Mouse (Mus musculus) C2C12 (cell line): ENCODE measurements around the gene Jade2. TPM values are rescaled to one million over a fixed set of nuclear protein-coding genes. Genes with fewer than 3 reads are reported as not detected.
A peak's percentile ranks its signal among the peaks of the same experiment; 100 is the strongest.

ENCODE experiments used
- H3K27me3 ChIP-seq: one replicate; pipeline ENCODE4 v1.6.1; 2011; ENCODE audit not compliant: control insufficient read depth, insufficient read depth, insufficient read length
- H3K36me3 ChIP-seq: one replicate; pipeline ENCODE4 v1.6.1; 2011; ENCODE audit not compliant: control insufficient read depth, insufficient read depth
- H3K4me3 ChIP-seq: one replicate; pipeline ENCODE4 v1.5.1; 2011; ENCODE audit warnings: mild to moderate bottlenecking, control low read depth; ENCODE audit not compliant: poor library complexity, insufficient read depth, severe bottlenecking
- H3K79me2 ChIP-seq: one replicate; pipeline ENCODE4 v1.6.1; 2011; ENCODE audit not compliant: control insufficient read depth, insufficient read depth
- H3K79me3 ChIP-seq: one replicate; pipeline ENCODE4 v1.6.1; 2011; ENCODE audit warnings: low read depth, control low read depth
- H3ac ChIP-seq: one replicate; pipeline ENCODE3; 2011; ENCODE audit warnings: low read depth; ENCODE audit not compliant: control insufficient read depth, insufficient read length
- CEBPB ChIP-seq: IDR thresholded peaks from one replicate; pipeline ENCODE4 v1.6.1; 2011; ENCODE audit warnings: low read depth, mild to moderate bottlenecking, control low read depth, moderate library complexity
- CTCF ChIP-seq: IDR thresholded peaks from one replicate; pipeline ENCODE4 v1.5.1; 2011; ENCODE audit not compliant: control insufficient read depth, insufficient read depth, insufficient read length
- FOSL1 ChIP-seq: IDR thresholded peaks from one replicate; pipeline ENCODE4 v1.8.0; 2011; ENCODE audit warnings: mild to moderate bottlenecking, low read length; ENCODE audit not compliant: poor library complexity, insufficient read depth, severe bottlenecking
- MAX ChIP-seq: IDR thresholded peaks from one replicate; pipeline ENCODE4 v1.6.1; 2011; ENCODE audit warnings: mild to moderate bottlenecking, control low read depth
- MYOD1 ChIP-seq: IDR thresholded peaks from one replicate; pipeline ENCODE4 v1.6.1; 2011; ENCODE audit warnings: low read depth; ENCODE audit not compliant: control insufficient read depth, insufficient read length
- MYOG ChIP-seq: IDR thresholded peaks from one replicate; pipeline ENCODE4 v1.6.1; 2011; ENCODE audit not compliant: control insufficient read depth, insufficient read length; ENCODE audit errors: extremely low read depth
- USF1 ChIP-seq: IDR thresholded peaks from one replicate; pipeline ENCODE4 v1.6.1; 2011; ENCODE audit warnings: low read depth, mild to moderate bottlenecking, control low read depth, moderate library complexity
- polyA plus RNA-seq: library from polyadenylated mRNA; unstranded; fragments of >200 nt; fragmentation: generic; extraction: Trizol; gene quantifications from one replicate; pipeline ENCODE4 v1.2.1, GENCODE M21; 2012; ENCODE audit warnings: missing spikeins

Gene Jade2
- polyA plus RNA-seq, 1 experiment = 4.0 TPM

- Histone ChIP-seq H3K79me2 (peaks cover 5% of the 10 kb centered on the region), H3K79me3 (no peaks in the 10 kb centered on the region), H3K36me3 (no peaks in the 10 kb centered on the region), H3K4me3 (no peak overlapping the region), H3ac (no peak overlapping the region), H3K27me3 (no peaks in the 10 kb centered on the region)
- TF ChIP-seq MYOG = no peak
Observed at GRCm38 (mm10) chr11:51860666-51861065, 3.2 kb upstream of the Jade2 start.

DNA sequence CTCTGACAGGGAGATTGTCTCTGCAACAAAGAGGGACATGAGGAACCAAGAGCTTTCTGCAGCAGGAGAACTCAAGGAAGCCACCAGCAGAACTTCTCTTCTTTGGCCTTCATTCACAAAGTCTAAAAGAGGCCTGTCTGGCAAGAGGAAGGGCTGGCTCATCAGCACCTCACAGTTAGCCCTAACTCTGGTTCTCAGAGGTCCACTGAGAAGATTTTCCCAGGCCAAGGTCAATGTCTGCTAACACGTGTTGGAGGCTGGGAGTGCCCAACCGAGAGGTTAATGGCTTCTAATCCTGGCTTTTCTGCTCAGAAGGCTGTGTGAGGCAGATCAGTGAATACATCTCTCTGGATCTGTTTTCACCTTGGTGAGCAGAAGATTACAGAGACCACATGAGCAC lies 2.1 kb upstream of the Jade2 start:
- H3K79me2 ChIP-seq = peaks cover 12% of the 10 kb centered on the region
- H3ac ChIP-seq = no peak overlapping the region
- H3K36me3 ChIP-seq = no peaks in the 10 kb centered on the region
- no peak overlapping the region for H3K4me3 ChIP-seq
- H3K27me3 ChIP-seq = no peaks in the 10 kb centered on the region
- TF ChIP-seq CTCF (no peak), MYOD1 (no peak), MAX (no peak), USF1 (no peak), MYOG (no peak), FOSL1 (no peak), CEBPB (no peak)
- peaks cover 1% of the 10 kb centered on the region for H3K79me3 ChIP-seq

GRCm38 (mm10) chr11:51858528-51859051 lies 1.1 kb upstream of the Jade2 start:
- no peak overlapping the region for H3ac ChIP-seq
- H3K79me2 ChIP-seq = peaks cover 22% of the 10 kb centered on the region
- peak overlapping the region; percentile 65 for H3K4me3 ChIP-seq
- H3K27me3 ChIP-seq = no peaks in the 10 kb centered on the region
- no peaks in the 10 kb centered on the region for H3K36me3 ChIP-seq
- TF ChIP-seq CTCF = no peak
- TF ChIP-seq MYOG = no peak
- H3K79me3 ChIP-seq = peaks cover 10% of the 10 kb centered on the region

- H3K36me3 ChIP-seq = no peaks in the 10 kb centered on the region
- H3K27me3 ChIP-seq = no peaks in the 10 kb centered on the region
- H3K79me3 ChIP-seq = peaks cover 10% of the 10 kb centered on the region
- H3K79me2 ChIP-seq = peaks cover 28% of the 10 kb centered on the region
- H3ac ChIP-seq = peak overlapping the region; percentile 58
- no peak for TF ChIP-seq MYOG
- TF ChIP-seq MAX = no peak
- TF ChIP-seq FOSL1 = no peak
- TF ChIP-seq CEBPB = no peak
- TF ChIP-seq CTCF = no peak
- TF ChIP-seq MYOD1 = no peak
- no peak for TF ChIP-seq USF1
- peak overlapping the region; percentile 65 for H3K4me3 ChIP-seq
Observed at GRCm38 (mm10) chr11:51857818-51858527, 520 bp upstream of the Jade2 start.

- Histone ChIP-seq H3ac (peak overlapping the region; percentile 69), H3K79me2 (peaks cover 39% of the 10 kb centered on the region), H3K27me3 (no peaks in the 10 kb centered on the region), H3K4me3 (peak overlapping the region; percentile 65), H3K79me3 (peaks cover 13% of the 10 kb centered on the region), H3K36me3 (no peaks in the 10 kb centered on the region)
- TF ChIP-seq MYOG = no peak
- peak; percentile 63 for TF ChIP-seq MAX
- no peak for TF ChIP-seq CEBPB
- no peak for TF ChIP-seq FOSL1
Observed at GRCm38 (mm10) chr11:51856616-51857080, 805 bp downstream of the Jade2 start.

- Histone ChIP-seq H3K79me2 (peaks cover 45% of the 10 kb centered on the region), H3K79me3 (peaks cover 17% of the 10 kb centered on the region), H3K36me3 (no peaks in the 10 kb centered on the region), H3ac (peak overlapping the region; percentile 69), H3K27me3 (no peaks in the 10 kb centered on the region), H3K4me3 (peak overlapping the region; percentile 65)
- TF ChIP-seq CEBPB (no peak), CTCF (peak; percentile 36)
Observed at GRCm38 (mm10) chr11:51855818-51856615, 1.4 kb downstream of the Jade2 start.
